ENCODE assay signal across 9 mouse cellular contexts in the genomic region with DNA sequence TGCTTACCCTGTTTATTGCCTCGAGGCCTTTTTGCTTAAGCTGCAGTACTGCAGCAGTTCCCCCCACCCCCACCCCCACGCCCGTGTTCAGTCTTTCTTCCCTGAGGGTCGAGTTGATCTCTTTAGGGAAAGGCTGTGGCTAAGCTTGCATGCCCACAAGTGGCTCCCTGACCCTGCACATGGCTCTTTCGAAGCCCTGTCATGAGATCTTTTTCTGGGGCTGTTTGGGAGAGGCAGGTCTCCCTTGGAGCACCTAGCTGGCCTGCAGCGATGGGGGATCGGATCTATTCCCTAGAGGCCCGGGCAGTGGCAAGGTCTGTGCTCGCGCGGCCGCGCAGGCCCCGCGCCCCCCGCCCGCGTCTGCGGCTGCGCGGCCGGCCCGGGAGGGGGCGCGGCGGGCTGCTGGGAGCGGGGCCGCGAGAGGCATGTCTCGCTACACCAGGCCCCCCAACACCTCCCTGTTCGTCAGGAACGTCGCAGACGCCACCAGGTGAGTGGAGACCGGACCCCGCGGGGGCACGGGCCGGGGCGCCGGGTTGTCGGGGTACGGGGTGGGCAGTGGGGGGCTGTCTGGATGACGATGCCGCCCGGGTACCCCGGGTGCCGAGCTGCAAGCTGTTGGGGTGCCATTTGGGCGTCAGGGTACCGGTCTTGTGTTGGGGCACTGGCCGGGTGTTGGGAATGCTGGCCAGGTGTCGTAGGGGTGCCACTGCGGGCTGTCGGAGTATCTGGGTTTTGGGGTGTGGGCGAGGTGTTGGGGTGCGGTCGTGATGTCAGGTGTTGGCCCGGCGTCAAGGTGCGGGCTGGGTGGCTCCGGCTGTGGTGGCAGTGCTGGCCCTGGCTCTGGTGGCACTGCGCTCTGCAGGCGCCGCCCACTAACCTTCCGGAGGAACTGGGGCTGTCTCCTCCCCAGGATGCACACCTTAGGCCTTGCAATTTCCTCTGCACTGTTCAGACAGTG. TPM values are rescaled to one million over a fixed set of nuclear protein-coding genes. Genes with fewer than 3 reads are reported as not detected.
DNase-seq lines count a peak whose midpoint lies in the region; ATAC-seq and TF ChIP-seq lines count a peak whose summit lies in the region.
"Had no signal": no experiment of that assay in that cellular context is flagged by ENCODE, and none has a peak within 500 bp of the region (broad histone marks: within the 10 kb centered on the region; RNA-seq: fewer than 3 reads in every experiment).

A gene (plus strand): TSS at position 111 of the 961 bp plus-strand sequence.

- no peaks in the 10 kb centered on the region for H3K36me3 ChIP-seq in heart, embryonic 13.5 days
- H3K36me3 ChIP-seq in liver, embryonic 15.5 days (replicated peaks), result no peaks in the 10 kb centered on the region
- 0 out of 2 replicates have a peak, but pooled peaks cover 8% of the 10 kb centered on the region for H3K36me3 ChIP-seq in neural tube, embryonic 13.5 days
- no peaks in the 10 kb centered on the region for H3K36me3 ChIP-seq in thymus, adult 2 months (ENCODE audit: control insufficient read depth, insufficient read depth, low read length)

- TF ChIP-seq POLR2A in thymus, adult 2 months (IDR thresholded peaks at IDR 0.05; ENCODE audit: control insufficient read depth, extremely low read depth, insufficient read depth, low read length, poor library complexity), result no peak

- no peaks in the 10 kb centered on the region for H3K9me3 ChIP-seq in heart, embryonic 13.5 days
- no peaks in the 10 kb centered on the region for H3K9me3 ChIP-seq in liver, embryonic 15.5 days (replicated peaks)
- H3K9me3 ChIP-seq in neural tube, embryonic 13.5 days, result no peaks in the 10 kb centered on the region

- no peak within 1 kb of the TSS for H3K27ac ChIP-seq in heart, embryonic 13.5 days (replicated peaks)
- H3K27ac ChIP-seq in liver, embryonic 15.5 days (replicated peaks), result no peak within 1 kb of the TSS
- H3K27ac ChIP-seq in neural tube, embryonic 13.5 days (replicated peaks), result peak within 1 kb of the TSS; percentile 86
- no peak within 1 kb of the TSS for H3K27ac ChIP-seq in thymus, adult 2 months (ENCODE audit: control insufficient read depth, insufficient read depth, low read length)

- no peak; the same call in 1 of the 2 replicates for ATAC-seq in heart, embryonic 13.5 days (ENCODE audit: extremely low read depth, insufficient number of reproducible peaks, low FRiP score, low TSS enrichment)
- ATAC-seq in frontal cortex, adult (ENCODE audit: low TSS enrichment), result peak; percentile 93
- ATAC-seq in liver, embryonic 15.5 days (ENCODE audit: insufficient read depth), result no peak
- ATAC-seq in neural tube, embryonic 13.5 days (ENCODE audit: low read depth), result peak; percentile 91

- peak within 1 kb of the TSS; percentile 66 for H3K4me3 ChIP-seq in heart, embryonic 13.5 days
- H3K4me3 ChIP-seq in liver, embryonic 15.5 days (replicated peaks), result peak within 1 kb of the TSS; percentile 49
- H3K4me3 ChIP-seq in neural tube, embryonic 13.5 days, result peak within 1 kb of the TSS; percentile 82
- H3K4me3 ChIP-seq in thymus, adult 2 months (ENCODE audit: control insufficient read depth, insufficient read depth, low read length), result peak within 1 kb of the TSS; percentile 53
- H3K4me3 ChIP-seq: myocyte had no signal

- H3K27me3 ChIP-seq in heart, embryonic 13.5 days (replicated peaks), result peaks cover 13% of the 10 kb centered on the region
- peaks cover 32% of the 10 kb centered on the region for H3K27me3 ChIP-seq in liver, embryonic 15.5 days
- H3K27me3 ChIP-seq in neural tube, embryonic 13.5 days, result 0 out of 2 replicates have a peak, but pooled peaks cover 8% of the 10 kb centered on the region
- no peaks in the 10 kb centered on the region for H3K27me3 ChIP-seq in thymus, adult 2 months (ENCODE audit: control insufficient read depth, insufficient read depth, low read length)

- 5% methylated on average over 65 of the region's 65 CpGs for WGBS in heart, embryonic 13.5 days
- WGBS in liver, embryonic 15.5 days (ENCODE audit: insufficient replicate concordance), result 3% methylated on average over 65 of the region's 65 CpGs
- 3% methylated on average over 64 of the region's 65 CpGs for WGBS in neural tube, embryonic 13.5 days
- WGBS in thymus, adult 2 months, result 5% methylated on average over 57 of the region's 65 CpGs

- peaks cover 15% of the 10 kb centered on the region; the same call in 1 of the 2 replicates for H3K4me1 ChIP-seq in heart, embryonic 13.5 days
- H3K4me1 ChIP-seq in liver, embryonic 15.5 days (replicated peaks), result peaks cover 11% of the 10 kb centered on the region
- peaks cover 17% of the 10 kb centered on the region for H3K4me1 ChIP-seq in neural tube, embryonic 13.5 days (replicated peaks)
- peaks cover 3% of the 10 kb centered on the region; the same call in 1 of the 2 replicates for H3K4me1 ChIP-seq in thymus, adult 2 months (replicated peaks; ENCODE audit: control insufficient read depth, insufficient read depth, low read length)

- peak within 1 kb of the TSS; percentile 85 for H3K9ac ChIP-seq in heart, embryonic 13.5 days
- peak within 1 kb of the TSS; percentile 32; the same call in 1 of the 2 replicates for H3K9ac ChIP-seq in liver, embryonic 15.5 days
- H3K9ac ChIP-seq in neural tube, embryonic 13.5 days, result peak within 1 kb of the TSS; percentile 93

- H3K4me2 ChIP-seq in heart, embryonic 13.5 days, result peak within 1 kb of the TSS; percentile 99
- peak within 1 kb of the TSS; percentile 75 for H3K4me2 ChIP-seq in liver, embryonic 15.5 days
- peak within 1 kb of the TSS; percentile 91 for H3K4me2 ChIP-seq in neural tube, embryonic 13.5 days

- TF ChIP-seq CTCF in thymus, adult 2 months (IDR thresholded peaks at IDR 0.05; ENCODE audit: borderline replicate concordance, control insufficient read depth, extremely low read depth, insufficient read depth, low read length, poor library complexity), result peak; percentile 40; the same call in 1 of the 2 replicates

- DNase-seq in heart, adult 11 months, result no peak
- DNase-seq in cerebellum, adult 9-10 months, result peak; percentile 73
- DNase-seq in kidney, postnatal 14 days, result peak; percentile 21
- DNase-seq in thymus, adult 2 months, result peak; percentile 57

RNA-seq across cellular contexts. Expression of the gene that starts here (rescaled TPM):
- 2.7 and 2.9 TPM in 2 replicates for polyA plus RNA-seq in heart, embryonic 13.5 days (2015; fragmentation: Nextera tagmentation; extraction: Ambion mirVana)
- polyA plus RNA-seq in liver, embryonic 15.5 days (2015; fragmentation: Nextera tagmentation; extraction: Ambion mirVana), result 0.07 and 0.13 TPM in 2 replicates
- polyA plus RNA-seq in neural tube, embryonic 13.5 days (2015; fragmentation: Nextera tagmentation; extraction: Ambion mirVana), result 41.8 and 44.0 TPM in 2 replicates
- polyA plus RNA-seq in thymus, adult 2 months (2012; rRNA removed), result 1.8 and 1.9 TPM in 2 replicates
- polyA plus RNA-seq: myocyte had no signal

Comparison
In these comparisons a context has a peak if more than half of its experiments do, and no peak if none do; other contexts are left out.
1. RNA of the gene that starts here (polyA plus RNA-seq): 41.8 to 44.0 TPM in neural tube, embryonic 13.5 days; 2.7 to 2.9 TPM in heart, embryonic 13.5 days, 1.8 to 1.9 TPM in thymus, adult 2 months and 0.07 to 0.13 TPM in liver, embryonic 15.5 days; every median in the first group is over 10 times any median in the second.
2. ATAC-seq: peak in frontal cortex, adult (single experiment) and neural tube, embryonic 13.5 days (single experiment); none in heart, embryonic 13.5 days (single experiment) and liver, embryonic 15.5 days (single experiment).
3. H3K9ac ChIP-seq: peak in every context shown above with its lines; median percentile 93 in neural tube, embryonic 13.5 days; 85 in heart, embryonic 13.5 days; 32 in liver, embryonic 15.5 days.
4. Peak in every context shown above with its lines, with median percentiles within 50 percentile points of each other: H3K4me2 ChIP-seq and H3K4me3 ChIP-seq.